Mouse (Mus musculus): Measurements from ENCODE around the gene Rrm2. TPM values are rescaled to one million over a fixed set of nuclear protein-coding genes. Genes with fewer than 3 reads are reported as not detected.

Gene Rrm2
- total RNA-seq (2021) = 1 to 10 TPM; 3.7 to 4.2 TPM

- intact Hi-C loops (cut with DNase I) = loop anchor here (2.0 kb wide), 1 partner anchor 241 kb away; no protein-coding TSS in a partner anchor
- peak; percentile 94 to 96 for DNase-seq
These were observed at the start of gene Rrm2 for GRCm38 (mm10) chr12:24707954-24708823. Gene Rrm2, plus strand, starts transcription at chr12:24708241.

GRCm38 (mm10) chr12:24658998-24659397 is 49.0 kb upstream of the Rrm2 start:
- intact Hi-C loops (cut with DNase I) = no loop called here
- no peak for DNase-seq

- intact Hi-C loops (cut with DNase I) = no loop called here
- DNase-seq = no peak
These were observed 48.1 kb upstream of the Rrm2 start for GRCm38 (mm10) chr12:24659923-24660322.

GRCm38 (mm10) chr12:24661100-24661499 is 46.9 kb upstream of the Rrm2 start:
- no peak for DNase-seq
- intact Hi-C loops (cut with DNase I) = no loop called here

- intact Hi-C loops (cut with DNase I) = no loop called here
- no peak for DNase-seq
These were observed 45.9 kb upstream of the Rrm2 start for GRCm38 (mm10) chr12:24662131-24662530.

GRCm38 (mm10) chr12:24680096-24680491 is 27.9 kb upstream of the Rrm2 start:
- peak; percentile 69 to 79 for DNase-seq
- intact Hi-C loops (cut with DNase I) = loop anchor here (2.0 kb wide), 1 partner anchor 27 kb away; no protein-coding TSS in a partner anchor

GRCm38 (mm10) chr12:24680492-24681285 is 27.4 kb upstream of the Rrm2 start:
- intact Hi-C loops (cut with DNase I) = loop anchor here (2.0 kb wide), 1 partner anchor 28 kb away; no protein-coding TSS in a partner anchor
- peak; percentile 43 to 63 for DNase-seq

GRCm38 (mm10) chr12:24681286-24682023 is 26.6 kb upstream of the Rrm2 start, which contains the start of gene Cys1:
Gene Cys1, minus strand, starts transcription at chr12:24681813.
- intact Hi-C loops (cut with DNase I) = loop anchor here (2.0 kb wide), 1 partner anchor 29 kb away; no protein-coding TSS in a partner anchor
- DNase-seq = peak; percentile 34 to 46

- DNase-seq = peak; percentile 47 to 51
- intact Hi-C loops (cut with DNase I) = no loop called here
These were observed 25.5 kb upstream of the Rrm2 start for GRCm38 (mm10) chr12:24682563-24682962.

GRCm38 (mm10) chr12:24683461-24683860 is 24.6 kb upstream of the Rrm2 start:
- intact Hi-C loops (cut with DNase I) = no loop called here
- DNase-seq = no peak

GRCm38 (mm10) chr12:24686038-24686695 is 21.9 kb upstream of the Rrm2 start:
- DNase-seq = no peak
- intact Hi-C loops (cut with DNase I) = no loop called here

GRCm38 (mm10) chr12:24686696-24687346 is 21.2 kb upstream of the Rrm2 start:
- intact Hi-C loops (cut with DNase I) = no loop called here
- DNase-seq = no peak

- no peak for DNase-seq
- intact Hi-C loops (cut with DNase I) = no loop called here
These were observed 17.7 kb upstream of the Rrm2 start for GRCm38 (mm10) chr12:24690351-24690750.

GRCm38 (mm10) chr12:24696500-24697483 is 11.2 kb upstream of the Rrm2 start:
- intact Hi-C loops (cut with DNase I) = loop anchor here (1.0 to 2.0 kb wide), 4 partner anchors 21 to 226 kb away; no protein-coding TSS in a partner anchor
- DNase-seq = peak; percentile 87 to 89

- no peak for DNase-seq
- intact Hi-C loops (cut with DNase I) = loop anchor here (1.0 to 2.0 kb wide), 4 partner anchors 22 to 227 kb away; no protein-coding TSS in a partner anchor
These were observed 10.4 kb upstream of the Rrm2 start for GRCm38 (mm10) chr12:24697484-24698204.

GRCm38 (mm10) chr12:24698514-24698913 is 9.5 kb upstream of the Rrm2 start:
- intact Hi-C loops (cut with DNase I) = no loop called here
- no peak for DNase-seq

GRCm38 (mm10) chr12:24699578-24699977 is 8.5 kb upstream of the Rrm2 start:
- DNase-seq = no peak
- intact Hi-C loops (cut with DNase I) = no loop called here

Measured in heart, postnatal 36 days (tissue).